Mouse (Mus musculus): ENCODE results near the gene Dock9.

Dock9 gene

GRCm38 (mm10) chr14:121663913-121664312 lies 133.7 kb downstream of the Dock9 start:
- no peak for DNase-seq (ENCODE audit: low spot score in 2 of 2)

GRCm38 (mm10) chr14:121660918-121661317 lies 136.7 kb downstream of the Dock9 start:
- no peak for DNase-seq (ENCODE audit: low spot score in 2 of 2)

GRCm38 (mm10) chr14:121660167-121660894 lies 137.3 kb downstream of the Dock9 start:
- no peak for DNase-seq (ENCODE audit: low spot score in 2 of 2)

GRCm38 (mm10) chr14:121659061-121659824 lies 138.4 kb downstream of the Dock9 start:
- no peak for DNase-seq (ENCODE audit: low spot score in 2 of 2)

- no peak for DNase-seq (ENCODE audit: low spot score in 2 of 2)
Measured at GRCm38 (mm10) chr14:121658537-121658936, 139.1 kb downstream of the Dock9 start.

- no peak for DNase-seq (ENCODE audit: low spot score in 2 of 2)
Measured at GRCm38 (mm10) chr14:121657633-121658032, 140.0 kb downstream of the Dock9 start.

GRCm38 (mm10) chr14:121656912-121657311 lies 140.7 kb downstream of the Dock9 start:
- DNase-seq (ENCODE audit: low spot score in 2 of 2), result peak in 1 of 2 experiments; percentile 60

- DNase-seq (ENCODE audit: low spot score in 2 of 2), result no peak
Measured at GRCm38 (mm10) chr14:121654977-121655376, 142.7 kb downstream of the Dock9 start.

GRCm38 (mm10) chr14:121654416-121654967 lies 143.1 kb downstream of the Dock9 start:
- no peak for DNase-seq (ENCODE audit: low spot score in 2 of 2)

GRCm38 (mm10) chr14:121653717-121654116 lies 143.9 kb downstream of the Dock9 start:
- no peak for DNase-seq (ENCODE audit: low spot score in 2 of 2)

GRCm38 (mm10) chr14:121653241-121653640 lies 144.4 kb downstream of the Dock9 start:
- DNase-seq (ENCODE audit: low spot score in 2 of 2), result no peak

GRCm38 (mm10) chr14:121648581-121649060 lies 149.0 kb downstream of the Dock9 start:
- DNase-seq (ENCODE audit: low spot score in 2 of 2), result no peak

GRCm38 (mm10) chr14:121647693-121648092 lies 149.9 kb downstream of the Dock9 start:
- no peak for DNase-seq (ENCODE audit: low spot score in 2 of 2)

GRCm38 (mm10) chr14:121646617-121647016 lies 151.0 kb downstream of the Dock9 start:
- DNase-seq (ENCODE audit: low spot score in 2 of 2), result peak in 1 of 2 experiments; percentile 48

GRCm38 (mm10) chr14:121644302-121644701 lies 153.3 kb downstream of the Dock9 start:
- no peak for DNase-seq (ENCODE audit: low spot score in 2 of 2)

- no peak for DNase-seq (ENCODE audit: low spot score in 2 of 2)
Measured at GRCm38 (mm10) chr14:121641271-121641670, 156.4 kb downstream of the Dock9 start.

GRCm38 (mm10) chr14:121636935-121637510 lies 160.6 kb downstream of the Dock9 start:
- DNase-seq (ENCODE audit: low spot score in 2 of 2), result peak; percentile 48 to 58

GRCm38 (mm10) chr14:121634736-121635430 lies 162.8 kb downstream of the Dock9 start:
- DNase-seq (ENCODE audit: low spot score in 2 of 2), result peak; percentile 78 to 82

GRCm38 (mm10) chr14:121634093-121634735 lies 163.4 kb downstream of the Dock9 start:
- no peak for DNase-seq (ENCODE audit: low spot score in 2 of 2)

GRCm38 (mm10) chr14:121631934-121632333 lies 165.7 kb downstream of the Dock9 start:
- DNase-seq (ENCODE audit: low spot score in 2 of 2), result no peak

GRCm38 (mm10) chr14:121626741-121627140 lies 170.9 kb downstream of the Dock9 start:
- no peak for DNase-seq (ENCODE audit: low spot score in 2 of 2)

Measured in right cerebral cortex, postnatal 10 days (tissue).